Mouse (Mus musculus): ENCODE results near the gene Dscam.

GRCm38 (mm10) chr16:96676663-96677062, 493.9 kb downstream of the Dscam start:
- TF ChIP-seq CTCF (IDR thresholded peaks at IDR 0.05; ENCODE audit: low read depth, low read length) (no peak), POLR2A (IDR thresholded peaks at IDR 0.05; ENCODE audit: extremely low read depth, insufficient read depth, low read length) (no peak)
